Mouse (Mus musculus): ENCODE data around the gene Wfikkn1.

The Wfikkn1 gene

GRCm38 (mm10) chr17:25880196-25880910 is at the start of gene Wfikkn1:
TSS of gene Wfikkn1 (minus strand) at chr17:25880858.
- in situ Hi-C loops (cut with MboI, MseI): no loop called here

DNA sequence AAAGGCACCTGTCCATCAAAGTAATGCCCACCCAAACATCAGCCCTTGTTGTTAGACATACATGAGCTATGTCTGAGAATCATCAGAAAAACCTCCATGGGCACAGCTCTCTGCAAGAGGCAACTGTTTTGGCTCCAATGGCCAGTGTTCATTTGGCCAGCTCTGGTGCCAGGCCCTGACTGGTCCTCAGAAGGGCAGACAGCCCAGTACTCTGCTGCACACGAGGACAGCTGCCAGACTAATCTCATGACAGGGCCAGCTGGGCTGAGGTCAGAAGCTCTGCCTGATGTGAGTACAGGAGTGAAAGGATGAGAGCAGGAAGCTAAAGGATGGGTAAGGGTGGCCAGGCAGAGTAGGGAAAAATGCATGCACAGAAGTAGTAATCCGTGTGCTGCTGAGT is 44.7 kb upstream of the Wfikkn1 start:
- in situ Hi-C loops (cut with MboI, MseI): no loop called here

DNA sequence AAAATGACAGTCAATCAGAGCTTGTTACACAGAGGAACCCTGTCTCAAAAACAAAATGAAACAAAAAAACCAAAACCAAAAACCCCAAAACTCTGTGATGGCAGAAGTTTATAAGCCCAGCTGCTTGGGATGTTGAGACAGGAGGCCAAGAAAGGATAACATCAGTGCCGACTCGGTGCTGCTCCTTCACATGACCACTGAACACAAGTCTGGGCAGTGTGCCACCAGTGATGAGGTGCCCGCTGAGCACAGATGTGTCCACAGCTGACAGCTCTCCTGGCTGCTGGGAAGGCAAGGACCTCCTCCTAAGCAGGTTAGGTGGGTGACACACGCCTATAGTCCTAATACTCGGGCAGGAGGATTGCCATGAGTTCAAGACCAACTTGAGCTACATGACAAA is 41.5 kb upstream of the Wfikkn1 start:
- in situ Hi-C loops (cut with MboI, MseI): loop anchor here (5.0 kb wide), 1 partner anchor 195 kb away; the partner anchor contains the start of genes Chtf18 and Rpusd1

DNA sequence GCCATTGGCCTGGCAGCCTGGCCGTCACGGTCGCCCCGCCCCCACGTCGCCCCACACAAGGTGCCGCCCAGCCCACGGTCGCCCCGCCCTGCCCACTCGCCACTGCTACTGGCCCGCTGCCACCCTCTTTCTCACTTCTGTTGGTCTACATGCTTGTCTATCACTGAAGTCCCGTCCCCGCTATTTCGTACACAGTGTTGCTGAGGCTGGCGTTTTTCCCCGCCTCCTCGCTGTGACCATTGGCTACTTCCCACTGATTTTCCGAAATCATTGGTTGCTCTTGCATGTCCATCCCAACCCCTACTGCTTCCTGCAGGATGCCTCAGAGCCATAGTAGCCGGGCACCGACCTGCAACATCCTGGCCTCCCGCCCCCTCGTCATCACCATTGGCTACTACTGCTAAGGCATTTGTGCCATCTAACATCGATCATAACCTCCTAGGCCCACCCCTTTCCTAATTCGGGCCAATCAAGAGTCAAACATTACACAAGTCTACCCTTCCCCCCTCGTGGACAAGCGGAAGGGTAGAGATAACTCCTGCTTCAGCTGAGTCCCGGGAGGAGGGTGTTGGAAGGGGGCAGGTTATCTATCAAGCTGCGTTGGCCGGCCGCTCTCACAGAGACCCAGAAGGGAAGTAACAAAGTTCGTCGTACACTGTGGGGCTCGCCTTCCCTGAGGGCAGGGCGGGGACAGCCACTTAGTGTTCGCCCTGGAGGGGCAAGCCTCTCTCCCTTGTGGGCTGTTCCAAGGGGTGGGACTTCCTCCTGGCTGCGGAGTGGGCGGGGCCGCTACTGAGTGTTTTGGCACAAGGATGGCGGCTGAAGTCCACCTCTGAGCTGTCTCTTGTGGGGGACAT is 39.4 kb upstream of the Wfikkn1 start:
- in situ Hi-C loops (cut with MboI, MseI): loop anchor here (5.0 kb wide), 1 partner anchor 193 kb away; the partner anchor contains the start of genes Chtf18 and Rpusd1

DNA sequence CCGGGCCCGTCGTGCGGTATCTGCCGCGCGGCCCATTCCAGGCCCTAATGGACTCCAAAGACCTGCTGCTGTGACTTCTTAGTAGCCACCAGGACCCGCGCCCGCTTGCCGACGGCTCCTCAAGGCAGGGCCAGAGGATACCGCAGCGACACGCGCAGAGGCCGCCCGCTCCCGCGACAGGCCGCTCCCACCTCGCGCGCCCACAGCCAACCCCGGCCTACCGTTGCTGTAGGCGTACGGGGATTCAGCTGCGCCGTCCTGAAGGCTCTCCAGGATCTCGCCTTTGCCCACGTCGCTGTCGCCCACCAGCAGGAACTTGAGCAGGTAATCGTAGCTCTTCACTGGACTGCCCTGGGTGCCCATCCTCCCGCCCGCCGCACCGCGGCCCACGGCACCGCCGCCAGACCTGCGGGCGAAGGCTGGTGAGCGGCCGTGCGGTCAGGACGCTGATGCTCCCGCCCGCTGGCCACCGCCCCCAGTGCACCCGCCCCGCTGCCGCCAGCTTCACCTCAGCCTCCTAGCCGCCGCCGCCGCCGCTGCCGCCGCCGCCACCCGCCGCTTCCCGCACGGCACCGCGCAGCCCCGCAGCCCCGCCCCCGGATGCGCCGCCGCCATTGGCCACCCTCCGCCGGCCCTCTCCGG is 38.6 kb upstream of the Wfikkn1 start, which contains the start of gene Rab40c:
Gene Rab40c (minus strand): TSS at position 584 of the 642 bp plus-strand sequence.
- in situ Hi-C loops (cut with MboI, MseI): no loop called here

DNA sequence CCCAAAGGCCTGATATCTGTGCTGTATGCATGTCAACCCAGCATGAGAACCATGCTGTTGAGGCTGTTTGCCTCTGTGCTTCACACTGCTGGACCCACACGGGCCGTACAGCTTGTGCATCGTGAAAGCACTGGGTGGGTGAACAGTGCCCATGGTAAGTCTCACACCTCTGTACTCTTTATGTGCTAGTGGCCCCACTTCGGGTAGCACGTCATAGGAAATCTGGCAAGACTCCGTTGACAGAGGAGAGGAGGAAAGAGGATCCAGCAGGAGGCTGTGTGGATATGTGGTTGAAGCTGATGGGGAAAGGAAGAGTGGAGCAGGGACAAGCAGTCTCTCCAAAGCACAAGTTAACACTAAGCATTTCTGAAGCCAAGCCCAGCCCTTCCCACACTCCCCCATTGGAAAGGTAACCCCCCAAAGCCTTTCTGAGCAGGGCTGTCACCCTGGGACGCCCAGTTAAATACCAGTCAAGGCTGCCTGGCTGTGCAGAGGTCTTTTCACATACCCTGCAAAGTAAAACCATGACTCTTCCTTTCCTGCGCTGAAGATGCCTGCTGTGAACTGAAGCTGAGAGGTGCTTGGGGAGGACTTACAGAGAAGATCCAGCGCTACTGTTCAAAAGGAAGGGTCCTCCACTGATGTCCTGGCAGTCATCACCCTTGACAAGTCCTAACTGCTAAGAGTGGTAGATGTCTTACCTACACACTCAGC is 37.5 kb upstream of the Wfikkn1 start:
- in situ Hi-C loops (cut with MboI, MseI): no loop called here

- in situ Hi-C loops (cut with MboI, MseI): no loop called here
Observed at GRCm38 (mm10) chr17:25916931-25917647, 36.4 kb upstream of the Wfikkn1 start.

DNA sequence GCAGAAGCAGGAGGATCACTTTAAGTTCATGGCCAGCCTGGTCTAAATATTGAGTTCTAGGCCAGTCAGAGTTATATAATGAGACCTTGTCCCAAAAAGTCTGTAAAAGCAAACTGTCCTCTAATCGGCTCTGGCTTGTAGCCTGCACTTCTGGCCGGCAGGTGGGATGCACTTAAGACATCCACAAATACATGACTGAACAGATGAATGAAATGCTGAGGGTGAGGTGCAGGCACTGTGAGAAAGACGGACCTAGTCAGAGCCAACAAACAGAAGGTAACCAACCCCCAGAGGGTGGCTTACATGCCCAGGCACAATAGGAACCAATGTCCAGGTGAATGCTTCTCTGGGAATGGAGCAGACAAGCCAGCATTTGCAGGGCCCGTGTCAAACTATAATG is 33.6 kb upstream of the Wfikkn1 start:
- in situ Hi-C loops (cut with MboI, MseI): no loop called here

DNA sequence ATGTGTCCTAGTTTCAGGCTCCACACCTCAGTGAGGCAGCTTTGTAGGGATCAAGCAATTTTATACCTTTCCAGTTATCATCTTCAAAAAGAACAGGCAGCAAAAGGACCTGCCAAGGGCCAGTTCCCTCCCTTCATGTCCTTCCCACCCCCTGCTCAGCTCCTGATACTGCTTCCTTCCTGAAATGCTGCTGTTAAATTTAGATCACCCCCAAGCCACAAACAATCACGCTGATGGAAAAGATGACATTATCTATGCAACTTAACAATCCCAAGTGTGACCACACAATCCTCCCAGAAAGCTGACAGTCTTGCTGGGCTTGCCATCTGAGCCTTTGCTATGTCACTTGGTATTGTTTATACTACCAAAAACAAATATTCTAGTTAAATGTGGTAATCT is 33.2 kb upstream of the Wfikkn1 start:
- in situ Hi-C loops (cut with MboI, MseI): no loop called here

- in situ Hi-C loops (cut with MboI, MseI): no loop called here
Observed at GRCm38 (mm10) chr17:25913186-25913876, 32.7 kb upstream of the Wfikkn1 start.

DNA sequence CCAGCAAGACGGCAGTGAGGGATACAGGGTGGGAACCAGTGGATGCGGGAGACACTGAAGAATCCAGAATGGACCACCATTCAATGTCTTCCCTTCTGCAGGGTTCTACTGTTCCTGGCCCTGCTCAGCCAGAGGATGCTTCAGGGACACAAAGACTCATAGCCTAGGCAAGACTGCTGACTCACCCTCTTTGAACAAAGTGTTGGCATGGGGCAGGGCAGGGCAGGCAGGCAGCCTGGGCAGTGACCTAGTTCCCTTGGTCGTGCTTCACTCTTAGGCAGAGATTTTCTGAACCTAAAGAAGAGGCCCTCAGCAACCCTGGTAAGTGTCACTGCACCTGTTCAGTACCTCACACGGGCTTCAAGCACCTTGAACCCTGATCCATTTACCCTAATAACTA is 31.2 kb upstream of the Wfikkn1 start:
- in situ Hi-C loops (cut with MboI, MseI): no loop called here

GRCm38 (mm10) chr17:25907640-25908039 is 27.0 kb upstream of the Wfikkn1 start:
- in situ Hi-C loops (cut with MboI, MseI): no loop called here

DNA sequence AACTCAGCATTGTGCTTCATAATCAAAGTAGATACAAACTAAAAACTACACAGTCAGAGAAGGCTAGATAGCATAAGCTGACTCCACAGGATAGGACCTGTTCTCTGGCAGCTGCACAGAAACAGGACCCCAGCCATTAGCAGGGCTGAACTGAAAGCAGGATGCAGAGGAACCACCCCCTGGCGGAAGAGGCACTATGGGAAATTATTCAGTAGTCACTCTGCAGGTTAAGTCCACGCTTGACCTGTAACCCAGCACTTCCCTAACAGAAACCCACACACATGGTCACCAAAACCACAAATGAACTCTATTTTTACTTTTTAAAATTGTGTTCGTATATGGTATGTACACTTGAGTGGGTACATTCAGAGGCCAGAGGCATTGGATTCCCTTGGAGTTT is 22.4 kb upstream of the Wfikkn1 start:
- in situ Hi-C loops (cut with MboI, MseI): no loop called here

- in situ Hi-C loops (cut with MboI, MseI): no loop called here
Observed at GRCm38 (mm10) chr17:25900193-25900592, 19.5 kb upstream of the Wfikkn1 start.

DNA sequence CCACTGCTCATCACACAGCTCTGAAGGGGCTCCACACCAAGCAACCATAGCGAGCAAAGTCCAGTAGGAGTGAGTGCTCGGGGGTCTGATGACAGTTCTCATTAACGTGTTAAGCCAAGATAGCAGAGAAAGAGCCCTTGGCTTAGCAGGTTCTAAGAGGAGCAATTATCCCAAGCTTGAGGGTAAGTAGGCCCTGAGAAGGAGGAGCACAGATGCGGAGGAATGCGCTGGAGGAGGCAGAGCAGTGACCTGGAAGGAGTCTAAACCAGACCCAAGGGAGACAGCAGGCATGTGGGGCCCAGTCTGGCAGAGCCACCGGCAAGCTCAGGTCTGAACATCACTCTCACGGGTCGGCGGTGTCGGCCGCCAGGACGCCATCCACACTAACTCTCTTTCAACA is 15.2 kb upstream of the Wfikkn1 start:
- in situ Hi-C loops (cut with MboI, MseI): no loop called here

- in situ Hi-C loops (cut with MboI, MseI): no loop called here
Observed at GRCm38 (mm10) chr17:25895415-25895814, 14.8 kb upstream of the Wfikkn1 start.

DNA sequence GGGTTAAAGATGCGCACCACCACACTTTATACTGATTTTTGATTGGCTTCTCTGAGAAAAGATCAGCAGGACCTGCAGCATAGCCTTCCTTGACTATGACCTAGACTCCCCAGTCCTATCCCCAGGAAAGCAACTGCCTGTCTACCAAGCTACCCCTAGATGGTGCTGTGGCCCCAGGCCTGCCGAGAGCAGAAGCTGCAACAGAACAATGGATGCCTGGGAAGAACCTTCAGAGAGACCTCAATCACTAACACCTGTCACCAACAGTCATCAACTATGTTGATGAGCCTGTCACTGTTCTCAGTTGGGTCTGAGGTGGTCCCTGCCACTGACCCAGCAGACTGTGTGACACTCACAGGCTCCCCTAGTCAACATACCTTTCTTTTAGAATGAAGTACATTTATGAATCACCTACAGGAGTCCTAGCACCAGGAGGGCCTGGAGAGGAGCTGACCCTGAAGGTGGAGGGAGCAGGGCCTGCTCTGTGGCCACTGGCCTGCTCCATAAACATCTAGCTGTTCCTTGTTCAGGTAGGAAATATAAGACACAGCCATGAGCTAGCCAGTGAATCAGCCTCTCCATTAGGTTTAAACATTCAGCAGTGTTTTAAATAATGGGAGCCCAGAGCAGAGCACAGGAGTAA is 13.4 kb upstream of the Wfikkn1 start:
- in situ Hi-C loops (cut with MboI, MseI): loop anchor here (5.0 kb wide), 1 partner anchor 118 kb away; no protein-coding TSS in a partner anchor

- in situ Hi-C loops (cut with MboI, MseI): no loop called here
Observed at GRCm38 (mm10) chr17:25888837-25889236, 8.2 kb upstream of the Wfikkn1 start.

DNA sequence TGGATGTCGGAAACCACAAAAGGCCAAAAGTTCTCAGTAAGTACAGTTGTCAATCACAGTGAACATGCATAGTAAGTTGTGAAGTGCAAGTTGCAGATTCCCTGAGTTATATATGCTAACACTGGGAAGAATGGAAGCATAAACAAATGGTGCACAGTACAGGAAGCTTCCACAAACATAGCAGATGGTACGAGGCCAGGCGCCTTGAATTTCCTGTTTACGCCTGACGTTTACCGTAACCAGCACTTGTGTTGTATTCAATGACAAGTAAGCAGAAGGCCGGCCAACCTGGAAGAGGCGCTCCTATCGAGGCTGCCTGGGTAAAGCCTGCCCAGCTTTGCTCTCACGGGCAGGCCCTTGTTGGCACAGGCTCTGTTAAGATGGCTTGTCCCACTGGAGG is 6.8 kb upstream of the Wfikkn1 start:
- in situ Hi-C loops (cut with MboI, MseI): no loop called here

GRCm38 (mm10) chr17:25886806-25887205 is 6.1 kb upstream of the Wfikkn1 start:
- in situ Hi-C loops (cut with MboI, MseI): no loop called here
